Mouse (Mus musculus) spleen, embryonic (tissue): ENCODE data around the gene Dhfr.

Experiments
- CTCF ChIA-PET: fragments of 350-600 bp; sonication (Branson Sonifier 250); formaldehyde crosslinking; loops from one replicate; lab custom pipeline; 2022; lab: Charles Lee

Dhfr gene

DNA sequence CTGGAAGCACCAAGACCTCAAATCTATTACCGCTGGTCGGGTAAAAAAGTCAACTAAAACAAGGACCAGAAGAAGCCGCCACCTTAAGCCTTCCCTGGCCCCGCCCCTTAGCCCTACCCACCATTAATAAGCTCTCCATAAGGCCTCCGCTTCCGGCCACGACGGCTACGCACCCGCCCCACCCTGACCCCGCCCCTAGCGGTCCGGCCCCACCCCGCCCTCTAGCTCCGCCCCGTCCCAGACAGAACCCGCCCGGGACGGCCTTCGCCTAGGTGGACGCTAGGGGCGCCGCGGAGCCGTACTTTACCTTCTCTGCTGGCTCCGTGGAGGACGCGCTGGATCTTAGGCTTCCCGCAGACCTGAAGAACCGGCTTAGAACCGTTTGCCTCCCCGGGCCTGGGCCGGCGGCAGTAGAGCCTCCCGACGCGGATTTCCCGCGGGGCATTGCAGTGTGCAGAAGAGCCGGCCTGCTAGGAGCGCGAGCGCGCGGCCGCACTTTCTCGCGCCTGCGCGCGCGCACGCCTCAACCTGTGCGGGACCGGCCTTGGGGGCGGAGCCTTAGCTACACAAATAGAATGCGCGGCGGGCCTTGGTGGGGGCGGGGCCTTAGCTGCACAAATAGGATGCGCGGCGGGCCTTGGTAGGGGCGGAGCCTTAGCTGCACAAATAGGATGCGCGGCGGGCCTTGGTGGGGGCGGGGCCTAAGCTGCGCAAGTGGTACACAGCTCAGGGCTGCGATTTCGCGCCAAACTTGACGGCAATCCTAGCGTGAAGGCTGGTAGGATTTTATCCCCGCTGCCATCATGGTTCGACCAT is at the start of gene Dhfr, which contains the start of gene Msh3:
Gene Dhfr (plus strand): TSS at position 271 of the 816 bp plus-strand sequence.
Gene Msh3 (minus strand): TSS at position 548 of the 816 bp plus-strand sequence.
- CTCF ChIA-PET: no interaction called here

DNA sequence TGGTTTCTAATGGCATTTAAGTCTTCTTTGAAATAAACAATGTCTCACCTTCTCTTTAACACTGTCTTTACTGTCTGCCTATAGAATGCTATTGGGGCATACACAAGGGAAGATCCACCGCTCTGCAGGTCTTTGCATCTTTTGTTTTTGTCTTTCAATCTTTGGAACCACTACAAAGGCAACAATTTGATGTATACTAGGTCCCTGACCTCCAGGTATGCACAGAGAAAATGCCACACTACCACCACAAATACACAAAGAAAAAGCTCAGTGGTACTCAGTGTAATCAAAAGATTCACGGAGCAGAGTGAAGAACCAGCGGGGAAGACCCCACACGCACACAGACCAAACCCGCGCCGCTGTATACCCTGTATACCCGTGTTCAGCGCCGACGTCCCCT is 48.8 kb upstream of the Dhfr start, which contains the start of gene Gm20379:
Gene Gm20379 (plus strand): TSS at position 301 of the 400 bp plus-strand sequence.
- CTCF ChIA-PET: no interaction called here

DNA sequence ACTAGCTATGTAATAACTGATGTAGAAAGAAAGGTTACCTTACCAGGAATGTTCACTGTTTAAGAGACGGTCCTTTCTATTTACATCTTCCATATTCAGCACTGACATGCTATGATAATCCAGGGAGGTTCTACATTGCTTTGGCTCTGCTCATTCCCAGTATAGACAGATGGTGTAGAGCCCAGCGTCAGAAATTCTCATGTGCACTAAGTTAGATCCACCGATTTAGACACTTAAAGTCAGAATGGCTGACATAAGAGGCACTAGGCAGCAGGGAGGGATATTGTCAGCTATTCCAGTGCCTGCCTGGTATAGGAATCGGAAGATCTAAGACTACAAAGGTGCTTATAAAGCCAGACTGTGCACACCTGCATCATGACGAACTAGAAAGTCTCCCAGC is 39.9 kb upstream of the Dhfr start:
- CTCF ChIA-PET: interaction anchor here (0.5 kb wide), 1 partner anchor 406 kb away, joined by 11 read pairs; no protein-coding TSS in a partner anchor

DNA sequence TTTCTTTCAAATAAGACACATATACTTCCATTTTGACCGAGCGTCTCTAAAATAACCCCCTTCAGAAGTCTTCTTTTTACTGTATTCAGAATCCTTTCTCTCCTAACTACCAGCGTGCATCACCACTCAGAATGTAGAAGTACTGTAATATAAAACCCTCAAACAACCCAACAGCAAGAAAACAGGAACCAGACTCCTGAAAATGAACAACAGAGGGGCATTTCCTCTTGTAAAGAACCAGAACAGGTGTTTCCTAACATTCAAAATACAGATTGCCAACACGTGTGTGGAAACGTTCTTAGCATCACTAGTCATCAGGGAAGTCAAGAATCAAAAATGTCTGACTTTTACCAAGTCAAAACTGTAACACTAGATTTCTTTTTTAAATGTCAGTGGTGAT is 33.8 kb upstream of the Dhfr start:
- CTCF ChIA-PET: no interaction called here

DNA sequence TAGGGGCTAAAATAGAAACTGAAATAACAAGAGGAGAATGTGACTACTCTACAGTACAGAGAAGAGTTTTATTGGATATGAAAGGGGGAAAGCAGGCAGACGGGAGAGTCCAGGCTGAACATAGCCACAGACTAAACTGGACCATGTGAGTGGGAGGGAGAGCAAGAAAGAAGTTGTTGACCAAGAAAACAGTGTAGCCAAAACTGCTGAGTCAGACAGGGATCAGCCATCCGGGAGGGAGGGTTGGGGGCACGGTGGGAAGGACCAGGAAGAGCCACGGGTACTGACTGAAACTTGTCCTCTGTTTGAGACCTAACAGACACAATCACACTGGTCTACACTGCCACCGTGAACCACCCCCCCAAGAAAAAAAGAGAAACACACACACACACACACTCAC is 28.5 kb upstream of the Dhfr start:
- CTCF ChIA-PET: no interaction called here

DNA sequence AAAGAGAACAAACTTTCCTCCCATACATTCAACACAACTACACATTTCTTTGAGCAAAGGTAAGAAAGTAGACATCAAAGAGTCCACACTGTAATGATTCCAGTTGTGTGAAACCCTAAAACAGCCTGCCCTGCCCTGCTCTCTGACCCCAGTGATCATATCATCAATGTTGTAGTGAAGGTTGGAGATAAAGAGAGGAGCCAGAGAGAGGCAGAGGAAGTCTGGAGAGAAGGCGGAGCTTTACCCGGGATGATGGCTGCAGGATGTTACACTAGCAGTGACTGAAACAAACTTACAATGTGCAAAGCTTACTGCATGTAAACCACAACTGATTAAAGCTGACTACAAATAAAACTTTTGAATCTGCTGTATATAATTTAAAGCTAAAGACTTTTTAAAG is 26.5 kb upstream of the Dhfr start:
- CTCF ChIA-PET: no interaction called here

DNA sequence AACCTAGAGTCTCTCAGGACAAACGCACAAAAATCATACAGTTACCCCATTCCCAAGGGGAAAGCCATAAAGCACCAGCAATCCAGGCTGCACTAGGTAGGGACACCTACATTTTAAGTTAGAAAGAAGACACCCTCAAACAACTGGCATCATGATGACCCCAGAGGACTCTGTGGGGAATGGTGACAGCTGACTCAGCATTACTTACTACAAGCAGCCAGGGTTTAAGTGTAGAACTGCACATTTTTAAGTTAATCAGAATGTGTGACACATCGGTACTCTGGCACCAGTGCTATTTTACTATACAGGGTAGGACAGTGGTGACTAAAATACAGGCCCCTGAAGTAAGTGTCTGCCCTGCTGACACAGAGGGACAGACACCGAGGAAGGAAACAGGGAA is 23.9 kb upstream of the Dhfr start:
- CTCF ChIA-PET: no interaction called here

DNA sequence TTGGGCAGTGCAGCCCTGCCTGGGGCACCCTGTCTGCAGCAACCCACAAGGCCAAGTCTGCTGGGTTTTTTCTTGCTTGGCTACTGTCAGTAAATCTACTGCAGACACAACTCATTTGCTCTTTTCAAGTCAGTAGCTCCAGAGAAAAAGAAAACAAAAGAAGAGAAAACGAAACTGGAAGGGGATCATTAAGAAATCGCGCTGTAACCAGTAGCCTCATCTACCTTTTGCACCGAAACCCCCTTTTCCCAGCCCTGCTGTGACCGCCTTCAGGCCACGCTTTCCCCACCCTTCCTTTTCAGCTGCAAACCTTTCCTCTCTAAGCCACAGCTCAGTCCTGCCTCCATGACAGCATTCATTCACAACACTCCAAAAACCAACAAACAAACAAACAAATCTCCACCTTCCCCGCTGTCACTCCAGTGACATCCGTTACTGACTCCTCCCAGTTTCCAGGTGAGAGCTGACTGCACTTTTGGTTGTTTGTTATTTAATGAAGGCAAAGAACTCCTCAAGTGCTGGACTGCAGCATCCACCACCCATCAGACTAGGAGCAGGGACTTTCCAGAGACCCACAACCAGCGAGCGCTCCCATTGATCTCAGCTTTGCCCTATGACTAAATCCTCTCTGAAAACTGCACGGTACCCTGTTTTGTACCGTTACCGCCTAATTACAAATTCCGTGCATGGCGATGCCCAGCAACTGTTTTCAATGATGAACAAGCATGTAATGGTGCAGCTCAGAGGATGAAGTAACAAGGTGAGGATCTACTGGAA is 22.2 kb upstream of the Dhfr start:
- CTCF ChIA-PET: no interaction called here

DNA sequence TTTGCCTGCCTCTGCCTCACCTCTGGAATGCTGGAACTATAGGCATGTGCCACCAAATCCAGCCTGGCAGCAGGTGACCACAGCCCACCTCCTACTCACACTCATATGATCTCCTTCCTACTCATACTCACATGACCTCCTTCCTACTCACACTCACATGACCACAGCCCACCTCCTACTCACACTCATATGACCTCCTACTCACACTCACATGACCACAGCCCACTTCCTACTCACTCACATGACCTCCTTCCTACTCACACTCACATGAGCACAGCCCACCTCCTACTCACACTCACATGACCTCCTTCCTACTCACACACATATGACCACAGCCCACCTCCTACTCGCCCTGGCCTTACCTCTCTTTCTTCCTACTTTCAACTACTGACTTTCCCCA is 17.7 kb upstream of the Dhfr start:
- CTCF ChIA-PET: no interaction called here

DNA sequence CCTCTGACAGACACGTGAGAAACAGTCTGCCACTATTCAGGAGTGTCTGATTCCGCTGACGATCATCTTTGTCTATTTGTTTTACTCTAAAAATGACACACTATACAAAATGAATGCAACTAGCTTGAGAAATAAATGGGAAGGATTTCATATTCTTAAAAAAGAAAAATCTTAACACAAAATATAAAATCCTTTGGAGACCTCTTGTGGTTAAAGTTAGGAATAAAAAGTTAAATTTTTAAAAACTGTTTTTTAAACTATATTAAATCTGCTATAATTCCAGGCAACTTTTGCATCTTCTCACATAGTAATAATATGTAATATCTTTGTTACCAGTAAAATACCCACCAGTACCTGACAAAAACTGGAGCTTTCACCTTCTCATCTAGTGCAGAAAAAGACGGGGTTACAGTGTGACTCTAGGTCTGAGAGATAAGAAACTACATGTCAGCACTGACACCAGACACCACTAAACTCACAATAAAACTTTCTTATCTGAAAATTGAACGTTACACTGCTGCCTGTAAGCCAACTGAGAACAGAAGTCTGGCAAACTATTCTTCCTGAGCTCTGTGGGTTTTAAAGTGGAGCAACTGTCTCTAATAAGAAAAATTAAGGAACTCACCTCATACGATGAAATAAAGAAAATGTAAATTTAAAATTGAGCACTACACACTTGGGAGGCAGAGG is 16.6 kb upstream of the Dhfr start:
- CTCF ChIA-PET: no interaction called here

DNA sequence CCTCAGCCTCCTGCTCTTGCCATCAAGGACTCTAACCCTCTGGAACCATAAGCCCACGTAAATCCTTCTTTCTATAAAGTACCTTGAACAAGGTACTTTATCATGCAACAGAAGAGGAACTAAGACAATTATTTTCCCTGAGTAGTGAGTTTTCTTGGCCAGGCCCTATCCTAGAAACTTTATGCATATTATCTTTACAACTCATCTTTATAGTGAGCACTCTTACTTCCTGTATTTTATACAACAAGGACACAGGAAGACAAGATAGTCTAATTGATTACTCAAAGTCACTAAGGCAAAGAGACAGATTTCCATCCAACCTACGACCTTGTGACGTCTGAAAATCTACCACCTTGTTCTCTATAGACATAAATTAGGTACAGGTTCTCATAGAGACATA is 14.7 kb upstream of the Dhfr start:
- CTCF ChIA-PET: no interaction called here

DNA sequence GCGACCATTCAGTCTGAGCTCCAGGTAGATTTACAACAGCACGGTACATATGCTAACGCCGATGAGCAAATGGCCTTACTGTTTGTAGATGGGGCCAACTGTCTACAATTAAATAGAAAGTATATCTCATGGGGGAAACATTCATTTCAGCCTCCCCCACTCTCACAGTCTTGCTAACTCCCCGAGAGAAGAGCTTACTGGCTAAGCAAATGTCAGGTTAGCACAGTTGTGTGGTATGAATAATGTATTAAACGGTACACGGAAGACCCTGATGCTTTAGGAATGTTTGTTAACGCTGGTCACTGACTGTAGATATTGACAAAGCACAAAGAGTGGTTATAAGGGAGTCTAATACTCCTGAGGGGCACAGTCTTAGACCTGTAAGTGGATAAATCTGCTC is 10.5 kb upstream of the Dhfr start:
- CTCF ChIA-PET: no interaction called here

DNA sequence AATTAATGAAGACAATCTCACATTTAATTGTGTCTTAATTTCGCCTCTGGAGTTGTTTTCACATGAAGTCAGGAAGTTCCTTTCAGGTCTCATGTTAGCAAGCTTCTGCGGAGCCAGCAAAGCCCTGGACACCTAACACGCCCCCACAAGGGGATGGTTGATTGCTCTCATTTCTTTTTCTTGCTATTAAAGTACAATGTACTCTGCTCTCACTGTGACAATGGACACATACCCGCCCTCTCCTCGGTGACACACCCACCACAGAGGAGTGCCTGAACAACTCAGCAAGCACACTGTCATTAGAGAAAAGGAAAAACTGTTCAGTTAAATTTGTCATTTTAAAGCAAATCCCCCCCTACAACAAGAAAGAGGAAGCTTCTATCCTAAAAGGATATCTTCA is 8.2 kb upstream of the Dhfr start:
- CTCF ChIA-PET: no interaction called here

DNA sequence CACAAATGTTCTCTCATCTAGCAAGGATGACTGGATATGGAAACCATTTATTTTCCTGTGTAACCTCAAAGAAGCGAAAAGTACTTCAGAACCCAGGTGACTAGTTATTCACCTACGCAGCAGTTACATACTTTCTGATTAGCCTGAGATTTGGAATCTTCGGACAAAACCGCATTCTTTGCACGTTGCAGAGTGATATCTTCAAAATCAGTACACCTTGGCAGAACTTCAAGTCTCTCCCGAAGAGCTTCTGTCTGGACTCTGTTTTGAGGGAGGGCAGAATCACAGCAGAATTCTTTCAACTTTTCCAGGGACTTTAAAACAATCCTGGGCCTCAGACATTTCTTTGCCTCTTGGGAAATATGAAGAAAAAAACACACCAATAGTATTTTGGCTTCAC is 3.4 kb upstream of the Dhfr start:
- CTCF ChIA-PET: interaction anchor here (0.6 kb wide), 2 partner anchors 28 to 408 kb away, joined by 3 to 4 read pairs; no protein-coding TSS in a partner anchor

DNA sequence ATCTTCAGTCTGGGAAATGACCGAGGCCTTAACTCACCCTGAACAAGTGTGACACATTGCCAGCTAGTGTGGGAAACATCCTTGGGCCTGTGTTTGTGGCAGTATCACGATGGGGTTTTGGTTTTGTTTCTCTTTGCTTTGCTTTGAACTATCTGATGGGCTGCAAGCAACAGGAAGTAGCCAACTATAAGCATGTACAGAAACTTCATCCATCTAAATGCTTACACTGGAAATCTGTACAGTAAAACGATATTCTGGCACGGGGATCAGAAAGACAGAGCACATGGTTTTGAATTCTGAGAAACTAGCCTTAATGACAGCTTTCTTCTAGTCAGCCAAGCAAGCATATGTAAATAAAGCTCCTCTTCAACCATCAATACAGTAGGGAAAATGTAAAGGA is 570 bp upstream of the Dhfr start:
- CTCF ChIA-PET: no interaction called here

DNA sequence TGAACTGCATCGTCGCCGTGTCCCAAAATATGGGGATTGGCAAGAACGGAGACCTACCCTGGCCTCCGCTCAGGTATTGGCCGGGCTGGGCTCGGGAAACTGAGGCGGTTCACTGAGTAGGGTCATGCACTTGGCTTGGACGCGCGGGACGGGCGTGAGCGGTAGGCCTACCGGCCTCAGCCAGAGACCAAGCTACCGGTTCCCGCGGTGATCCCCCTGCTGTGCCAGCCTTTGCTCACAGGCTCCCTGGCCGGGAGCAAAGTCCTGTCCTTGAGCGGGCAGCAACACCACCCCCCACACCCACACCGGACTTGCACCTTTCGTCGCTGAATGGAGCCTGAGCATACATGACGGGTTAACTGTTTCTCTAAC is 732 bp downstream of the Dhfr start:
- CTCF ChIA-PET: no interaction called here

DNA sequence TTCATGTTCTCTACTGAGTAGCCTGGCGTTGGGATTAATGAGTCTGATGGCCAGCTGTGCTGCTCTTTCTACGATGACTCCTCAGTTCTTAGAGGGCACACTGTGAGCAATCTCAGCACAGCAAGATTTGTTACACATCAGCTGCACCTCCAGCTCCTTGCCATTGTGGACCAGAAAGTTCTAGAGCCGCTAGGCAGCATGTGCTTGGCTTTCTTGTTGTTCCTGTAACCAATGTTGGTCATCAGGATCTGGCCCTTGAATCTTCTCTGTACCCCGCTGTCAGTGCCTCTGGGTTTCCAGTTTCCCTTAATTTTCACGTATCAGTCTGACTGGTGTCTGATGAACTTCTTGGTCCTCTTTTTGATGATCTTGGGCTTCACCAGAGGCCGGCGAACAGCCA is 1.9 kb downstream of the Dhfr start:
- CTCF ChIA-PET: no interaction called here

DNA sequence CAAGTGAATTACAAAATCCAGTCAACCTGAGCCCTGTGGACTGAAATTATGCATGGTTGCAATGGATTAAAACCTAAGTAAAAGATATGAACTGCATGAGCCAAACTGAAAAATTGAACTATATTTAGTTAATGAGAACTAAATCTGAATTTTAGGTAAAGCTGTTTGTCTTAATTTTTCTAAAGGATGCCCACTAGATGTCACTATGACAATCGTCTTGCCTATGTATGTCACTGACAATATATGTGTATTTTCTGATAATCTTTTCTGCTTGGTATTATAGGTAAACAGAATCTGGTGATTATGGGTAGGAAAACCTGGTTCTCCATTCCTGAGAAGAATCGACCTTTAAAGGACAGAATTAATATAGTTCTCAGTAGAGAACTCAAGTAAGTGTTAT is 3.1 kb downstream of the Dhfr start:
- CTCF ChIA-PET: interaction anchor here (0.7 kb wide), 1 partner anchor 9 kb away, joined by 3 read pairs; no protein-coding TSS in a partner anchor

DNA sequence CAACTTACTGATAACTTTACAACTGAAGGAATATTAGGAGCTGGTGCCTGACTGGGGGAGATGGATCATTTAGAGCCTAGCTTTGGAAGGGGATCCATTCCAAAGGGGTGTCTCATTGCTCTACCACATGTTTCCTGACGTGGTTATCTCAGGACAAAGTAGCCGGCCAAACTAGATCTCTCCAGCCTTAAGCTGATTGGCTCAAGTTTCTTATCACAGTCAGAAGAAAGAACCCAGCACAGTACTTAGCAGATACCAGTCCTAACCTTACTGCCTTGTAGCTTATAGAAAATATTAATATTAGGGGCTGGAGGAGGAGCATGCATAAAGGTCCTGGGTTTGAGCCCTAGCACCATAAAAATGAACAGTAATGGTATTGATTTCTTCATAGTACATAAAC is 7.1 kb downstream of the Dhfr start:
- CTCF ChIA-PET: interaction anchor here (0.6 kb wide), 1 partner anchor 215 kb away, joined by 3 read pairs; no protein-coding TSS in a partner anchor

DNA sequence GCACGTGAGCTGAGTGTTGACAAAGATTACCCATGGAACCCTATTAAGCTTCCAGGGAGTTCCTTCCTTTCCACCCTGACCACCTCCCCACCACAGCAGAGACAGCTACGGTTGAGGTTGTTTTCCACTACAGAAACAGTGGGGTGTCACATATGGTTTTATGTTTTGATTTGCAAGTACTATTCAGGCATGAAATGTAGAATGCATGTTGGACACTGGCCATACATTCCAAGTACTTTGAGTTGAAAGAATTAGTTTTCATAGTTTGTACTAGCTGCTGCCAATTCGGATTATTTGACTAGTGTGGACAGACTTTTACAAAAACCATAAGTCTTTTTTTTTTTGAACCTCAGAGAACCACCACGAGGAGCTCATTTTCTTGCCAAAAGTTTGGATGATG is 10.8 kb downstream of the Dhfr start:
- CTCF ChIA-PET: no interaction called here

DNA sequence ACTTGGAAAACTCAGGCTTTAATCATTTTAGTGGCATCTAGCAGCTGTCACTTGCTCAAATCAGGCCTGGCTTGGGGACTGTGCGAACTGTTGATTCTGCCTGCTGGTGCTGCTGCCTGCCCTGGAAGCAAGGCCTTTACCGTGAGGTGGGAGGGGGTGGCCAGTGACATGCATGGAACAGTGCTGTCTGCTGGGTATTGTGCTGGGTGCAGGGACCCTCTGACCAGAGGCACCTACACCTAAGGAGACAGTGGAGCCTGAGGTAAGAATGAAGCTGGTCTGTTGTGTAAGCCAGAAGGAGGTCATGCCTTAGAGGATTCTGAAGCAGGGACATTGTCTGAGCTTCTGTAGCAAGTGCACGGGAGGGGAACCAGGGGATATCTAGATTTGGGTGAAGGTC is 16.3 kb downstream of the Dhfr start:
- CTCF ChIA-PET: interaction anchor here (0.7 kb wide), 1 partner anchor 44 kb away, joined by 4 read pairs; no protein-coding TSS in a partner anchor

DNA sequence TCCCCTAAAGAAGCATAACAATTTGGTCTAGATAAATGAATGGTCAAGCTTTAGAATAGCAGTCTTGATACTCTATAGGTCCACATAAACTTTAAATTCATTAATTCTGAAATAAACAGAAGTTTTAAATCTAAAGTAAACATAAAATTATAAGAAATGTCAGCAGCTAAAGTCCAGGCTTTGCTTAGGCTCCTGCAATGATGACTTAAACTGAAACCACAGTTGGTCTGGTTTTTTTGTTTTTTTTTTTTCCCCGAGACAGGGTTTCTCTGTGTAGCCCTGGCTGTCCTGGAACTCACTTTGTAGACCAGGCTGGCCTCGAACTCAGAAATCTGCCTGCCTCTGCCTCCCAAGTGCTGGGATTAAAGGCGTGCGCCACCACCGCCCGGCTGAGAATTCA is 16.9 kb downstream of the Dhfr start:
- CTCF ChIA-PET: interaction anchor here (0.7 kb wide), 1 partner anchor 45 kb away, joined by 4 read pairs; no protein-coding TSS in a partner anchor
